Mouse (Mus musculus) MEL (cell line): ENCODE results near the gene Lmbrd2. TPM values are rescaled to one million over a fixed set of nuclear protein-coding genes. Genes with fewer than 3 reads are reported as not detected.
"Not testable (repeated sequence)": the region's sequence is repeated elsewhere in the genome, so short reads cannot be mapped to it uniquely, and the experiment has no call there.

Experiments used
- DNase-seq: peaks from one replicate; pipeline ENCODE4 v3.0.0; 2011; ENCODE audit warnings: low read depth, low spot score
- H3K27ac ChIP-seq: 2 replicates; pipeline ENCODE4 v1.5.1; 2012; ENCODE audit warnings: low read depth, mild to moderate bottlenecking, control low read depth, low read length, moderate library complexity; ENCODE audit not compliant: control insufficient read depth
- H3K27me3 ChIP-seq, 2 experiments: fragments of 150-350 bp in 1 of 2; sonication (generic) in 1 of 2; 2 replicates each; pipeline ENCODE4 v1.6.1; 2012; ENCODE audit warnings: low read length in 2 of 2, mild to moderate bottlenecking in 2 of 2, improper control_type of control experiment in 1 of 2, moderate library complexity in 1 of 2; ENCODE audit not compliant: insufficient read depth in 2 of 2, control insufficient read depth in 1 of 2
- H3K36me3 ChIP-seq, 2 experiments: 2 replicates each; pipeline ENCODE4 v1.6.1; 2012 to 2014; ENCODE audit warnings: low read length in 2 of 2, improper control_type of control experiment in 1 of 2, inconsistent platforms in 1 of 2, mild to moderate bottlenecking in 1 of 2; ENCODE audit not compliant: insufficient read depth in 2 of 2, control insufficient read depth in 1 of 2
- H3K4me1 ChIP-seq, 2 experiments: fragments of 150-350 bp in 1 of 2; sonication (generic) in 1 of 2; 2 replicates each; pipeline ENCODE4 v1.6.1; 2012; ENCODE audit warnings: low read length in 2 of 2, improper control_type of control experiment in 1 of 2, mild to moderate bottlenecking in 1 of 2; ENCODE audit not compliant: insufficient read depth in 2 of 2, control insufficient read depth in 1 of 2
- H3K4me3 ChIP-seq, 2 experiments: fragments of 150-350 bp in 1 of 2; sonication (generic) in 1 of 2; 2 replicates each; pipeline ENCODE4 v1.5.1; 2012; ENCODE audit warnings: low read depth in 2 of 2, low read length in 2 of 2, mild to moderate bottlenecking in 2 of 2, moderate library complexity in 2 of 2, control low read depth in 1 of 2, improper control_type of control experiment in 1 of 2; ENCODE audit not compliant: control insufficient read depth in 1 of 2, insufficient read depth in 1 of 2
- H3K79me2 ChIP-seq: 2 replicates; pipeline ENCODE4 v1.6.1; 2012; ENCODE audit warnings: mild to moderate bottlenecking, low read length, moderate library complexity; ENCODE audit not compliant: control insufficient read depth, poor library complexity, insufficient read depth
- H3K9ac ChIP-seq: 2 replicates; pipeline ENCODE4 v1.6.1; 2012; ENCODE audit warnings: low read depth, mild to moderate bottlenecking, control low read depth, low read length, moderate library complexity; ENCODE audit not compliant: control insufficient read depth, poor library complexity, severe bottlenecking
- H3K9me3 ChIP-seq: fragments of 150-350 bp; sonication (generic); replicated peaks from 2 replicates; pipeline ENCODE4 v1.6.1; 2012; ENCODE audit warnings: mild to moderate bottlenecking, low read length, improper control_type of control experiment, moderate library complexity; ENCODE audit not compliant: insufficient read depth
- BHLHE40 ChIP-seq: IDR thresholded peaks from 2 replicates; pipeline ENCODE4 v1.6.1; 2012; ENCODE audit warnings: low read depth, mild to moderate bottlenecking, inconsistent platforms, low read length, improper control_type of control experiment, borderline replicate concordance
- CTCF ChIP-seq, 3 experiments: IDR thresholded peaks in 2 of 3; conservative IDR thresholded peaks in 1 of 3; 2 replicates each; pipeline ENCODE4 v1.5.1; 2011 to 2012; ENCODE audit warnings: low read length in 3 of 3, low read depth in 2 of 3, mild to moderate bottlenecking in 2 of 3, improper control_type of control experiment in 1 of 3, inconsistent platforms in 1 of 3, mixed read lengths in 1 of 3, moderate library complexity in 1 of 3; ENCODE audit not compliant: control insufficient read depth in 1 of 3, insufficient read depth in 1 of 3, poor library complexity in 1 of 3, severe bottlenecking in 1 of 3
- GABPA ChIP-seq: IDR thresholded peaks from 2 replicates; pipeline ENCODE4 v1.6.1; 2012; ENCODE audit warnings: low read depth, mild to moderate bottlenecking, inconsistent platforms, low read length, improper control_type of control experiment, moderate library complexity
- HCFC1 ChIP-seq: IDR thresholded peaks from 2 replicates; pipeline ENCODE4 v1.6.1; 2012; ENCODE audit warnings: low read depth, mild to moderate bottlenecking, inconsistent platforms, low read length, improper control_type of control experiment, moderate library complexity
- JUND ChIP-seq: IDR thresholded peaks from 2 replicates; pipeline ENCODE4 v1.6.1; 2011; ENCODE audit warnings: low read depth, mild to moderate bottlenecking, improper control_type of control experiment, low read length
- MAX ChIP-seq: IDR thresholded peaks from 2 replicates; pipeline ENCODE4 v1.6.1; 2011; ENCODE audit warnings: low read length, improper control_type of control experiment
- MAZ ChIP-seq: IDR thresholded peaks from 2 replicates; pipeline ENCODE4 v1.6.1; 2012; ENCODE audit warnings: low read depth, mild to moderate bottlenecking, inconsistent platforms, low read length, improper control_type of control experiment
- MEF2A ChIP-seq: IDR thresholded peaks from 2 replicates; pipeline ENCODE4 v1.6.1; 2014; ENCODE audit warnings: low read depth, mild to moderate bottlenecking, inconsistent platforms, low read length, improper control_type of control experiment; ENCODE audit not compliant: poor library complexity, insufficient replicate concordance, severe bottlenecking; ENCODE audit errors: extremely low read depth
- MXI1 ChIP-seq: IDR thresholded peaks from 2 replicates; pipeline ENCODE4 v1.6.1; 2011; ENCODE audit warnings: mild to moderate bottlenecking, low read depth, low read length, improper control_type of control experiment
- MYC ChIP-seq: IDR thresholded peaks from 2 replicates; pipeline ENCODE4 v1.6.1; 2011; ENCODE audit warnings: low read depth, mild to moderate bottlenecking, low read length, improper control_type of control experiment, moderate library complexity
- RAD21 ChIP-seq: IDR thresholded peaks from 2 replicates; pipeline ENCODE4 v1.6.1; 2011; ENCODE audit warnings: mild to moderate bottlenecking, low read depth, low read length, improper control_type of control experiment
- RCOR1 ChIP-seq: IDR thresholded peaks from 2 replicates; pipeline ENCODE4 v1.6.1; 2012; ENCODE audit warnings: low read depth, mild to moderate bottlenecking, inconsistent platforms, low read length, improper control_type of control experiment
- SIN3A ChIP-seq: IDR thresholded peaks from 2 replicates; pipeline ENCODE4 v1.6.1; 2012; ENCODE audit warnings: low read length, improper control_type of control experiment, inconsistent platforms
- SMC3 ChIP-seq: IDR thresholded peaks from 2 replicates; pipeline ENCODE4 v1.6.1; 2011; ENCODE audit warnings: low read depth, low read length, improper control_type of control experiment
- TAL1 ChIP-seq: IDR thresholded peaks from 2 replicates; pipeline ENCODE4 v1.6.1; 2012; ENCODE audit warnings: mild to moderate bottlenecking, inconsistent platforms, low read length, moderate library complexity, mixed read lengths
- USF1 ChIP-seq: IDR thresholded peaks from 2 replicates; pipeline ENCODE4 v1.6.1; 2014; ENCODE audit warnings: low read depth, mild to moderate bottlenecking, inconsistent platforms, low read length, improper control_type of control experiment, moderate library complexity
- USF2 ChIP-seq, 2 experiments: IDR thresholded peaks; 2 replicates each; pipeline ENCODE4 v1.6.1; 2011 to 2012; ENCODE audit warnings: improper control_type of control experiment in 2 of 2, low read length in 2 of 2, borderline replicate concordance in 1 of 2, inconsistent platforms in 1 of 2, low read depth in 1 of 2, mild to moderate bottlenecking in 1 of 2; ENCODE audit not compliant: insufficient read depth in 1 of 2
- ZC3H11A ChIP-seq: IDR thresholded peaks from 2 replicates; pipeline ENCODE4 v1.6.1; 2012; ENCODE audit warnings: low read depth, mild to moderate bottlenecking, inconsistent platforms, low read length, improper control_type of control experiment
- ZKSCAN1 ChIP-seq: IDR thresholded peaks from 2 replicates; pipeline ENCODE4 v1.6.1; 2012; ENCODE audit warnings: low read depth, mild to moderate bottlenecking, inconsistent platforms, low read length, improper control_type of control experiment, moderate library complexity
- polyA plus RNA-seq, 2 experiments: library from polyadenylated mRNA; stranded (reverse) in 1 of 2; unstranded in 1 of 2; fragments of >175 nt in 1 of 2; fragments of >200 nt in 1 of 2; gene quantifications; 2 replicates each; pipeline versions ENCODE4 v1.2.1 to v1.2.4; 2012; ENCODE audit warnings: low replicate concordance in 2 of 2, low read depth in 1 of 2; ENCODE audit not compliant: insufficient read length in 2 of 2, insufficient read depth in 1 of 2, missing spikeins in 1 of 2
- total RNA-seq: library from RNA; depleted of rRNA; stranded (reverse); fragments of 300-350 nt; gene quantifications from 2 replicates; pipeline ENCODE4 v1.2.3, GENCODE M21; 2012

Gene Lmbrd2
- total and polyA plus RNA-seq, 3 experiments: 7.9 to 62.9 (median 8.2) TPM

GRCm38 (mm10) chr15:9183995-9184394 is 43.6 kb downstream of the Lmbrd2 start:
- no peak for TF ChIP-seq USF2 (IDR thresholded peaks at IDR 0.05; ENCODE audit: borderline replicate concordance in 1 of 2, insufficient read depth in 1 of 2, low read depth in 1 of 2, low read length in 2 of 2)
- TF ChIP-seq JUND: no peak
- H3K4me1 ChIP-seq: no peaks in the 10 kb centered on the region
- H3K9ac ChIP-seq: no peak overlapping the region
- H3K79me2 ChIP-seq: no peaks in the 10 kb centered on the region
- no peak overlapping the region for H3K4me3 ChIP-seq
- no peak for DNase-seq
- H3K27ac ChIP-seq: no peak overlapping the region
- no peaks in the 10 kb centered on the region for H3K9me3 ChIP-seq
- no peaks in the 10 kb centered on the region for H3K27me3 ChIP-seq
- H3K36me3 ChIP-seq: peaks cover 0 to 4% of the 10 kb centered on the region in 2 experiments; a peak in 2 of 4 replicates

- no peak for DNase-seq
- peaks cover 0 to 4% of the 10 kb centered on the region in 2 experiments; a peak in 2 of 4 replicates for H3K36me3 ChIP-seq
These were observed 49.4 kb downstream of the Lmbrd2 start for GRCm38 (mm10) chr15:9189796-9190195.

GRCm38 (mm10) chr15:9192685-9193084 is 52.3 kb downstream of the Lmbrd2 start:
- peak; percentile 65 for DNase-seq
- H3K9me3 ChIP-seq, H3K36me3 ChIP-seq, H3K79me2 ChIP-seq, H3K27me3 ChIP-seq, H3K27ac ChIP-seq, H3K4me1 ChIP-seq, H3K4me3 ChIP-seq, H3K9ac ChIP-seq: not testable (repeated sequence)
- TF ChIP-seq SMC3 (peak; percentile 72), CTCF (IDR thresholded peaks at IDR 0.05 in 2 of 3, conservative IDR thresholded peaks at IDR 0.05 in 1 of 3; ENCODE audit: control insufficient read depth in 1 of 3, insufficient read depth in 1 of 3, low read depth in 2 of 3, low read length in 3 of 3, poor library complexity in 1 of 3, severe bottlenecking in 1 of 3) (peak in 2 of 3 experiments; percentile 33 to 71; a peak in 4 of 6 replicates), MYC (peak; percentile 49; the same call in 1 of the 2 replicates), MAX (peak; percentile 39; the same call in 1 of the 2 replicates), USF1 (peak; percentile 71), ZC3H11A (peak; percentile 52), RAD21 (peak; percentile 76)

More at GRCm38 (mm10) chr15:9189796-9190195, 49.4 kb downstream of the Lmbrd2 start:
- H3K9me3 ChIP-seq: no peaks in the 10 kb centered on the region
- H3K9ac ChIP-seq: no peak overlapping the region
- H3K27me3 ChIP-seq: no peaks in the 10 kb centered on the region
- TF ChIP-seq ZKSCAN1: no peak
- TF ChIP-seq MEF2A: no peak
- TF ChIP-seq MAZ: no peak
- no peak for TF ChIP-seq RCOR1
- TF ChIP-seq GABPA: no peak
- TF ChIP-seq SIN3A: no peak
- TF ChIP-seq TAL1: no peak
- no peak for TF ChIP-seq BHLHE40
- TF ChIP-seq MXI1: no peak
- TF ChIP-seq HCFC1: no peak
- no peak for TF ChIP-seq USF1
- TF ChIP-seq, all 39 proteins: peak for 0
- H3K4me1 ChIP-seq: no peaks in the 10 kb centered on the region
- no peaks in the 10 kb centered on the region for H3K79me2 ChIP-seq
- H3K27ac ChIP-seq: no peak overlapping the region
- no peak overlapping the region for H3K4me3 ChIP-seq
